Mouse (Mus musculus): ENCODE results near the gene Vmn2r14.
"Not testable (repeated sequence)": the region's sequence is repeated elsewhere in the genome, so short reads cannot be mapped to it uniquely, and the experiment has no call there.

The Vmn2r14 gene

GRCm38 (mm10) chr5:109224608-109225007 lies at the start of gene Vmn2r14:
Vmn2r14 (minus strand) TSS chr5:109224708.
- DNase-seq = no peak

GRCm38 (mm10) chr5:109192099-109192498 lies 32.4 kb downstream of the Vmn2r14 start, which contains the start of gene Vmn2r13:
Vmn2r13 (minus strand) TSS chr5:109192199.
- not testable (repeated sequence) for DNase-seq

- DNase-seq = not testable (repeated sequence)
Observed at GRCm38 (mm10) chr5:109166851-109167250, 57.7 kb downstream of the Vmn2r14 start.
